Mouse (Mus musculus) MN1 (cell line): ENCODE measurements around the gene AW011738.

ENCODE experiments used
- DNase-seq: peaks from one replicate; pipeline ENCODE4 v3.0.0-alpha.2; 2016; ENCODE audit warnings: low spot score

The AW011738 gene

DNA sequence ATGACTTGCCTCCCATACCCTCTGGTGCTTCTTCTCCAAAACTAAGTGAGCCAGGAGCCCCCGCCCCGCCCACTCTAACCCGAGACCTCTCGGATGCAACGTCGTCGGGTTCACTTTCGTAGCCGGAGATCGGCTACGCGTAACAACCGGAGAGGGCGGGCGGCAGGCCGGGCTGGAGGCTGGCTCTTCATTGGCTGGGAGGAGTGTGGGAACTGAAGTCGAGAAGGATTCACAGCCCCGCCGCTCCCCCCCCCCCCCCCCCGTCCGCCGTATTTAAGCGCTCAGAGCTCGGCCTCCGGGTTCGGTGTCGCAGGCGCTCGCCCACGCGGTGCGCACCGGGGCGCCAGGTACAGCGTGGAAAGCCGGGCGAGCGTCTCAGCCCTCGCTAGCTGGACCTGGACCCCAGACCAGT, at the start of gene AW011738:
Gene AW011738 (plus strand): TSS at position 304 of the 412 bp plus-strand sequence.
- peak; percentile 85 for DNase-seq

DNA sequence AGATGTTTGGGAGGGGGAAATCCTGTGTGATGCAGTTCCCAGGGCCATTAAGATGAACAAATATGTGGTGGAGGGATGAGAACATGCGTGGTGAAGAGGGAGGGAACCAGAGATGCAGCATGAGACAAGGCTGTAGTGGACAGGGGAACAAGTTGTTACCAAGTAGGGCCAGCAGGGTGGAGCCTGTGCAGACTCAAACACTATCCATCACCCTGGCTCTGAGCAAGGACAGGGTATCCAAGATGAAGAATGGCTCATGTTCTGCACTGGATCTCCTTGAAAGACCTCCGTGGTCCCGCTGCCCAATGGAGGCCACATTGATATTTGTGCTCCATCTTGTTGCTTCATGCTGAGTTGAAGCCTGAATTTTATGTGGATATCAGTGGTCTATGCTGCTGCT, 48.3 kb upstream of the AW011738 start:
- DNase-seq: no peak

DNA sequence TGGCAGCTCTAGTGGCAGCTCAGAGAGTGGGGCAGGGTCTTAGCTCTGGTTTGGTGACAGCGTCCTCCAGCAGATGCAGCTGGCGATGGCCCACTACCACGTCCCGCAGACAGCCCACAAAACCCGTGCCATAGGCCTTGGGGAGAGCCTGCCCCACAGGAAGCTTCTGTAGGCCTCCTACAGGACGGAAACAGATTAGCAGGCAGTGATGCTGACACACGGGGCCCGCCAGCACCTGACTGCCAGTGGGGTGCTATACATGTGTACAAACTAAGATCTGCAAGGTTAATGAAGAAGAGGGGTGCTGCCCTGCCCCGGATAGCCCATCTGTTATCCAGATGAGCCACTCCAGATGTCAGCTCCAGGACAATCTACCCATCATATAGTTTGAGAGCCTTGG, 36.6 kb upstream of the AW011738 start:
- no peak for DNase-seq

DNA sequence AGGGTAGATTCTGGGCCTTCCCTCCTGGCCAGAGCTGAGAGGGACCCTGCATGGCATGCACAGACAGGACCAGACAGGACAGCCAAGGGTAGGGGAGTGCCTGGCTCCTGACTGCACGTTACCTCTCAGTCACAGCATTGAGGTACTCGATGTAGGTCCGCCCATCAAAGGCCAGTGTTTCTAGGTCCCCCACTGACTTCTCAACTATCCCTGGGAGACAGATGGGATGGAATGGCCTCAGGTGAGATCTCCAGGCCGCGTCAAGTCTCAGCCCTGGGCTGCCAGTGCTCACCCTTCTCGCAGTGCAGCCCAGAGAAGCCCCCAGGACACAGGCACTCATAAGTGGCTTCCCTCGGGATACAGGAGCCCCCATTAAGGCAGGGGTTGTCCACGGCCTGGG, 34.5 kb upstream of the AW011738 start:
- DNase-seq: no peak

DNA sequence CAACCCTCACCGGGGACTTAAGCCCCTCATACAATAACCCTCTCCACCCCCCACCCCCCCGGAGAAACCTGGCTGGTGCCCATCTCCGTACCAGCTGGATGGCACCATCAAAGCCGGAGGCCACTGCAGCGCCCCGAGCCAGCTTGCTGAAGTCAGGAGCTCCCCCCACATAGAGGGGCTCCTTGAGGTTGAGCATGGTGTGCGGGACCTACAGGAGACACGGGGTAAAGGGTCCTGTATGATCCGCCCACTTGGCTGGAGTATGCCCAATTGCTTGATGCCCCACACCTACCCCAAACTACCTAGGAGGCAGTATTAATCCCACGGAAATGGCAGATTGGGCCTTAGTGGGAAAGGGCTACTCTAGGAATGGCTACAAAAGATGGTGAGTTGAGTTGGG, 34.0 kb upstream of the AW011738 start:
- DNase-seq: no peak

DNA sequence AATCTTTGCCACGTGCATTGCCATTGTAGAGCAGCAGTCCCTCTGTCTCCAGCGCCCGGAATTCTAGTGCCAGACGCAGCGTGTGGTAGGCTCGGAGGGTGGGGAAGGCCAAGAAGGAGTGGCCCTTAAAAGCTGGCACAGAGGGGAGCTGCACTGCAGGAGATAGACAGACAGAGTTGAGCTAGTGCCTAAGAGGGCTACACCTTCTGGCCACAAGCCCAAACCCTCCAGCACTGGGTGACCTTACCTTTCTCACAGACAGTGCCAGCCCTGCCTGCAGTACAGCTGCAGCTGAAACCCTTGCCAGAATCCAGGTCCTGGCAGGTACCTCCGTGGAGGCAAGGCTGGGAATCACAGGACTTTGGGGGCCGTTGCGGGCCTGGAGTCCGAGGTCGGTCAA, 31.3 kb upstream of the AW011738 start:
- no peak for DNase-seq

DNA sequence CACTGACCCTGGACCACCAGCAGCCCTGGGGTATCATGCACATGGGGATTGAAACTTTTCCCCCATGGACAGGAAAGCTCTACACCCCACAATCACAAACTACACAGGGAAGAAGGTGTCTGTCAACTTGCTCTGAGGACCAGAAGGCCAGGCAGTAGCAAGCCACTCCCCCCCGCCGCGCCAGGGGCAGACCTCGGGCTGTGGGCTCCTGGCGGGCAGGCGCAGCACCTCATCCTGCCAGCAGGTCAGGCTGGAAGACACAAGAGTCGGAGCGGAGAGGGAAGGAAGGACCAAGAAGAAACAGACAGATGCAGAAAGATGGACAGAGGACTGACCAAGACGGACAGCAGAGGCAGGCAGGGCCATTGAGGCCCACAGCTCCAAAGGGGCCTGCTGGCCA, 25.5 kb upstream of the AW011738 start:
- no peak for DNase-seq

DNA sequence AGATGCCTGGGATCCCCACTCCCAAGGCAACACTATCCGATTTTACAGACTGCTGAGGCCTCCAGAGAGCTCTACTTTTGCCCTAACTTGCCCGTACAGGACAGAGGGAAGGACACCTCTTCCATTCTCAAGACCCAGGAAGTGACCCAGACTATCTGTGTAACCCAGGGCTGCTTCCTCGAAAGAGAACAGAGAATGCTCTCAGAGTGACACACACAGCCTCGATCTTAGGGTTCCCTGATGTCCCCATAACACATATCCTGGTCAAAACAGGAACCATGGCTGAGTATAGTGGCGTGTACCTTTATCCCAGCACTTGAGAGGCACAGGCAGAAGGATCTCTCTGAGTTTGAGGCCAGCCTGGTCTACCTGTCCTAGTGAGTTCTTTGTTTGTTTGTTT, 19.4 kb upstream of the AW011738 start:
- no peak for DNase-seq

DNA sequence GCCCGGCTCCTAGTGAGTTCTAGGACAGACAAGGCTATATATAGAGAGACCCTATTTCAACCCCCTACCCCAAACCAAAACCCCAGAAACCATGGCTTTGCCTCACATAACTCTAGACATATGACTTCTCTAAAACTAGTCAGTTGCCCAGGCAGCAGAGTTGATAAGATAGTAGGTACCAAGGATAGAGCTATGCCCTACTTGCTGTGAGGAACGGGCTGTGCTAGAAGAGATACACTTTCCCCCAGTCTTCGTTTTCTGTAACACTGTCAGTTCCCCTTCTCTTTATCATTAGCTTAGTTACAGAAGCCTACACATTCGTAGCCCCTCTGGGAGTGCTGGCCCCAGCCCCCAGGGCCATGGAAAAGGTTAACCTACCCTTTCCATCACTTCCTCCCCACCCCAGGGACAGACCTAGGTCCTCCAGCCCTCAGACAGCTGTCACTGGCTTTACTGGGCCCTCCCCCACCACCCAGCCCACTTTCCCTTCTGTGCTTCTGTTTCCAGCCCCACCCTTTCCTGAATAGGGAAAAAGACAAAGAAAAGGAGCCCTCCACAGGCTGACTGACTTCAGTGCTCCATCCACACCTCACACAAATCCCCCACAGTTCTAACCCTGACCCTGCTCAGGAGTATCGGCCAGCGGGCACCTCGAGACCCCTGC, 18.7 kb upstream of the AW011738 start:
- no peak for DNase-seq

DNA sequence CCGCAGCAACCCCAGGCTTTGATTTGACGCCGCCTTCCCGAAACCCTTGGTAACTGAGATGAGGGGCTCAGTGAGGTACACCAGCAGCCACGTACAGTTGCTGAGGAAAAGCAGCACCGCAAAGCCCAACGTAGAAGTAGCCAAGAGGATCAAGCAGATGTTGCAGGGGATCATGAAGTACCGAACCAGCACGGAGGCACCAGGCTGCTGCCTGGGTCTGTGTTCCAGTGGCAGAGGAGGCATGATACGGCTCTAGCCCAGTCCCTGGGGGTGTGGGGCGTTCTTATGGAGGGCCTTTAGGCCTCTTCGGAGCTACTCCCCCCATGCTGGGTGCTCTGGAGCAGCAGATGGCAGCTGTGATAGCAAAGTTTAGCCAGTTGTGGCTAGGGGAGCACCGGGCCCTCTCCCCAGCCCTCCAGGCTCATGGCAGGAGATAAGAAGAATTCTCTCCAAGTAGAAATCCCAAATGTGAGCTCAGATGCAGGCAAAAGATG, 17.6 kb upstream of the AW011738 start:
- DNase-seq: no peak

DNA sequence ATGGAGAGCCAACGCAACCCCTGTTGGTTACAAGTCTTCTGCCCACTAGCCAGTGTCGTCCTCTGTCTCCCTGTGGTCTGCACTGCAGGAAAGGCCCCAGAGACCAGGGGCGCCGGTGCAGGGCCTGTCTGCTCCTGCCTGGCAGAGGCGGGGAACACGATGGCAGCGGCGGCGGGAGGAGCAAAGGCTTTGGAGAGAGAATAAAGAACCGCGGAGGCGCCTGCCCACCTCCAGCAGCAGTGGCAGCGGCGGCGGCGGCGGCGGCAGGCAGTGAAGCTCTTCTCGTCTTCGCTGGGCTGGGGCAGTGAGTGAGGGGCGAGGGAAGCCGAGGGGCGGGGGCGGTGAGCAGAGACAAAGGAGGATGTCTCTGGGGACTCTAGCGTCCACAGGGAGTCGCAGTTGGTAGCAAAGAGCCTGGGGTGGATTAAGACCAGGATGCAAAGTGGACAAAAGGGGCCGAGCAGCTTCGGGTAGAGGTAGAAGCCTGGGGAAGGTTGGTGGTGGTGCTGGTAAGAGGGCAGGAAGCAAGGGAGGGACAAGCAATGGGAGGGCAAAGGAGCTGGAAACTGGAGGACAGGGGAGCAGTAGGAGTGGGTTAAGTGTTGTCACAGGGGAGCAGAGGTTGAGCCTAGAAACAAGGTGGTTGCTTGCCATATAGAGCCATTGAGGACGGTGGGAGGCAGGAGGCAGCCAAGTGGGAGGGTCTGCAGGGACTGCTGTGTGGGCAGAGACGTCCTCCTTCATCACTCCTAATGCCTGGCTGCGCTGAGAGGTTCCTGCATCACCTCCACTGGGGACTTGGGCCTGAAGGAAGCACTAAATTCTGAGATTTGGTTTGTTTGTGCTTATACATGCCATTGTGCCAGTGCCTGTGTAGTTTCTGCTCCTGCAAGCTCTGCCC, 16.9 kb upstream of the AW011738 start:
- DNase-seq: no peak

DNA sequence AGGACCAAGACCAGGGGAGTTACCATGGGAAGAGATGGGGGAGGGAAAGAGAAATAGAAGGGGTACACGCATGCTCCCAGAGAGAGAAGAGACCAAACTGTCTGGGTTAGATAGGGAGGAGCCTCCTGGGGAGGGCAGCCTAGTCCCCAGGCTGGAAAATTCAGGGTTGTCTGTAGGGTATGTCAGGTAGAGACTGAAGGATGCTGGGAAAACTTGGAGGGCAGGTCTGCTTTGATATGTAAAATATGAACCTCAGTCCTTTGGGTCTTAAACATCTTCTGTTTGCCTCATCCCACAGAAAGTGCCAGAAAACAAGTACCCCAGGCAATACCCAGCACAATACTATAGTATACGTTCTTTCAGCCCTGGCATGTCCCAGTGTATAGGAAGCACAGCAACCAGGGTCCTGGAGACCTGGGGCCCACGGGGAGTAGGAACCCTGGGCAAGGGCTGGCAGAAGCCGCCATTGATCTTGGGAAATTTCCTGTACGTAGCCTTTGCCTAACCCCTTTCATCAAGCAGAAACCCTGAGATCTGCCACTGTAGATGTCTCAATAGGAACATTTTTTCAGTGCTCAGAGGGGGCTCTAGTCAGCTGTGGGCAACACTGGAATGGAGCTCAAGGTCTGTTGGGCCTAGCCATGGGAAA, 14.8 kb upstream of the AW011738 start:
- DNase-seq: no peak

DNA sequence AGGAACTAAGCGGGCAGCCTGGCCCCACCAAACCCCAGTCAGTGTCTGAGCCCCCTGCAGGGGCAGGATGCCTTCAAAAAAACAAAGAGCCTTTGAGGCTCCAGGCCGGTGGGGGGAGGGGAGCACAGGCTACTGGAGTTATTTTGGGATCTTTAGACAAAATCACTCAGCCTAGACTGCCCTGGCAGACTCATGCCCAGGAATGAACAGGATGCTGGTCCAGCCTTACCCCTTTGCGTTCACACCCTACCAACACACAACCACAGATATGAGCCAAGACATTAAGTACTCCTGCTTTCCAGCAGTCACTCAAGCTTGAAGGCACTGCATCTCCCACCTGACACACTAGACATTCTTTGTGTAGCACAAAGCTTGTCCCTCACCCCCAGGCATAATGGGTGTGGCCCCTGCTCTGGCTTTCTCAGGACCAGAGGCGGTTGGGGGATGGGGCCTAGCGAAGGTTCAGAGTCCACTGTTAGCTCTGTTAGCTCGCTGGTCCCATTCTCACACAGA, 14.2 kb upstream of the AW011738 start:
- DNase-seq: no peak

DNA sequence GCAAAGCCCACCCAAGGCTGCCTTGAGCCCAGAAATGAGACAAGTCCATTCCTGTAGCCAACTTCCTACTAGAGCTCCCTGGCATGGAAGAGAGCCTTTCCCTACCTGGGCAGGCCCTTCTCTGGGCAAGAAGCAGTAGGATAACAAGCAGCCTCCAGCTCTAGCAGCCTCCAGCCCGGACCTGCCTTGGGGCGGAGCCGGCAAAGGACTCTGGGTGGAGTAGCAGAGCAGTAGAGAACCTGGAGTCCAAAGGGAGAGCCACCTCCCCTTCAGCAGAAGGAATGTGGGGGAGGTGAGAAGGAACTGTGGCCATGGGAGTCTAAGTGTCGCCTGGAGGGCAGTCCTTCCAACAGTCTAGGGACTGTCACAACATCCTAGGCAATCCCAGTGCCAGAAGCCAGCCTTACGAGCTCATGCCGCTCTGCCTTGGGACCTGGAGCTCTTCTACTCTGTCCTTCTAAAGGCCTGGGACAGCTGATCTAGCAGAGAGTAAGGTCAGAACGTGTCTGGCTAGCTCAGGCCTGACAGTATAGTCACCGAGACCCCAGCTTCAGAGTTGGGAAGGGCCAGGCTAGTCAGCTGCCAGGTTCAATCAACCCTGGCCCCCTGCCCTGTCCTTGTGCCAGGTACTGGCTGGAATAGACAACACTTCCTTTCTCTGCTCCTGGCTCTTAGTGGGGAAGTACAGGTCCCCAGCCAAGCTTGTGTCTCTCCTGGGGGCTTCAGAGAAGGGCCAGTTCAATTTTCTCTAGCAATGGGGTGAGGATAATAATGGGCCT, 10.5 kb upstream of the AW011738 start:
- no peak for DNase-seq

DNA sequence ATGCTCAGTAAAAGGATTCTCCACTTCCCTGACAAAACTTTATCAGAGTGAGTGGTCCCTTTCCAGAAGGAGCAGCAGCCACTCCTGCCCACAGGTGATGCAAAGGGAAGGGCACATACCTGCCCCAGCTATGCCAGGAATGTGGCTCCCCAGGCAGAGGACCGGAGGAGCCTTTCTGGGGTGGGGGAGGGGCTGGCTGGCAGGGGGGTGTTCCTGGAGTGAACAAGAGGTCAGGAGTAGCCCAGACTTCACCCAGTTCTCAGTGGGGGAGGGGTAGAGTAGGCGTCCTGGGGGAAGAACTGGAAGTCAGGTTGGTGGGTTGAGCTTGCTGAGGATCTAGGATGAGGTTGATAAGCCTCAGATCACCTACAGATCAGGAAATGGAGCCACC, 9.9 kb upstream of the AW011738 start:
- DNase-seq: no peak

DNA sequence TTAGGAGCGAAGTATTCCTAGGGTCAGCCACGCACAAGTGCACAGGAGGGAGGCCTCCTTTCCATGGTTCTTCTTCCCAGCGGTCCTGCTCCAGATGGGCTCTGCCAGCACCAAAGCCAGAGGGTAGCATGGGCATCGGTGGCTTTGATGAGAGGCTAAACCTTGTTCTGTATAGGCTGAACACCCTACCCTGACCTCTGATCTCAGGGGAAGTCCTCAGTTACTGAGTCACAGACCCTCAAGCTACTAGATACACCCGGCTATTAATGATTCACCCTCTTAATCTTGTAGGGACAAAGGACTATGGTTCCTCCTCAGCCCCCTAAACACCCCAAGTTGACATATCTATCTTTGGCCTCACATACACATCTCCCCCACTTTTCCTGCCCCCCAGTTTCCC, 9.2 kb upstream of the AW011738 start:
- no peak for DNase-seq

DNA sequence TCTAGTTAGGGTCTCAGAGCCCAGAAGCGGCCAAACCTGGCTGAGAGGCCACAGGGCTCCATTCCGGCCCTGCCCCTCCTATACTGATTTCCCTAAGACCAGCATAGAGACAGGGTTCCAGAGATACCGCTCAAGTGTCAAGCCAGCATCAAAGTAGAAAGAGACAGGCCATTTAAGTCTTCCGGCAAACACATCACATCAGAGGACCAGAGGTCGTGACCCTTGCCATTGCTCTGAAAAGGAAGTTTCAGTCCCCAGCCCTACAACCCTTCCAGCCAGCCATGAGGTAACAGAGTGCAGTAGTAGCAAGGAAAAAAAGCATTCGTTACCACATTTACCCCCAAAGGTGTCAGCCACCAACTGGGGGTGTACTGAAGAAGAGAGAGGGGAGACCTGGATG, 8.8 kb upstream of the AW011738 start:
- DNase-seq: no peak

DNA sequence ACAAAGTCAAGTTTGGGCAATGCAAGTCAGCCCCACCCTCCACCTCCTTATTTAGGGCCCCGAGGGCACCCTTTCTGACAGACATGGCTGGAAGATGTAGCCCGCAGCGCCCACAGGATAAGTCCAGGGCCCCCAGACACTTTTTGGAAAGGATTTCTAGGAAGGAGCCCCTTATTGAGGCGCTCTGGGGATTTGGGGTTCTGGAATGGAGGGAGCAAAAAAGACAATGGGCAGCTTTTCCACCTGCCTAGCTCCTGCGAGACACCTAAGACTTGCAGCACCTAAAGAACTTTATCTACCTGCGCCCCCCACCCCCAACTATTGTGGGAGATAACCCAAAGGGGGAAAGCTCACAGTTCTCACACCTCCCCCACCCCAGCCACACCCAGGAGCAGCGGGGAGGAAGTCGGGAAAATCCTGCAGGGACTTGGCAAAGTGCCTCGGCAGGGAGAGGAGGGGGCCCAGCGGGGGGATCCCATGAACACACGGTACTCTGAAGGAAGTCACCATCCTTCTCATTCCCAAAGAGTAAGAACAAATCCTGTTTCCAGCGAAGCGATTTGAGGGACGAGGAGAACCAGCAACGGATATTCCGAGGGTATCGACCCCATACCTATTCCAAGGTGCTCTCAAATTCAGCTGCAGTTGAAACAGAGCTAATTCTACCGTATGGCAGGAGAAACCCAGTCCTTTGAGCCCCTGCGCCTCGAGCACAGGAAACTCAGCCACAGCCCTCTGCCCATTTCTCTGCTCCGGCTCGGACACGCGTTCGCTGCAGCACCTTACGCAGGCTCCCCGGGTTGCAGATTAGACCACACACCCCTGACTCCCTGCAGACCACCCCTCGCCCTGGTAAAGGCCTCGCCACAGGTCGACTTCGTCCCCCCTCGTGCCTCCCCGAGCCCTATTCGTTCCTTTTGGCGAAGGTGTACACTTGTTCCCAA, 6.9 kb upstream of the AW011738 start:
- peak; percentile 61 for DNase-seq

DNA sequence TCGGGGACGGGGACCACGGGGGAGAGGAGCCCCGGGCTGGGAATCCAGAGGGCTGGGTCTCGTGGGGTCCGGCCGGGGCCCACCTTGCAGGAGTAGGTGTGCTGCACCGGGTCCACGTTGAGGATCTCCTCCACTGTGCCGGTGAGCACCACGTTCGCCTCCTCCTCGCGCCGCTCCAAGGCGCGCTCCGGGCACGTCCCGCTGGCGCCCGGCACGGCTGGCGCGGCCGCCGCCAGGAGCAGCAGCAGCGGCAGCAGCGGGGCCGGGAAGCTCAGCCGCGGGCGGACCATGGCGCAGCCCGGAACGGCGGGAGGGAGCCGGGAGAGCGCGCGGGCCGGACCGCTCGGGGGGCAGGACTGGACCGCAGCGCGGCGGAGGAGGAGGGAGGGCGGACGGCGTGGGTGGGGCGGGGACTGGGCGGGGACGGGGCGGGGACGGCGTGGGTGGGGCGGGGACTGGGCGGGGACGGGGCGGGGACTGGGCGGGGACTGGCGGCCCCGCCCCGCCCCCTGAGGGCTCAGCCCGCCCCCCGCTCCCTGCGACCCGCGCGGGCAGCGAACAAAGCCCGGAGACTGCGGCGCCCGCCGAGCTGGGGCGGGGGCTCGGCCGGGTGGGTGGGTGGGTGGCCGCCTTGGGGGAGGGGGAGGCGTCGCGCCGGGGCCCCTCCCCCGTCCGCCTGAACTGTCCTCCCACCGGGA, 5.8 kb upstream of the AW011738 start, which contains the start of gene Agrn:
Gene Agrn (minus strand): TSS at position 358 of the 698 bp plus-strand sequence.
- no peak for DNase-seq

DNA sequence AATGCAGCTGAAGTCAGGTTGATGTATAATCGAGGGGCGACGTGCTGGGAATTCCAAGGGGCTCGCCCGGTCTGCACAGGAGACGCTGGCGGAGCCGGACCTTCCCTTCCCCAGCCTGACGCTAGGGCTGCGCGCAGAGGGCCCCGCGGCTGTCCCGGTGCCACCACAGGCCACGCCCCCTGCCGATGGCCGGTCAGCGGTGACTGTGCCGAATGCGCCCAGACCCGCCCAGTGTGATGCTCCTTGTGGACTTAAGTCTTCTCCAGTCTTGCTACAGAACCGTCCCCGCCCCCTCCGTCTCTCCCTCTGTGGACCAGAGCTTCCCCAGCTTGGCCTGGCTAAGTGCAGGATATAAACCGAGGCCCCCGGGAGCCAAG, 5.3 kb upstream of the AW011738 start:
- DNase-seq: peak; percentile 97
